Mouse (Mus musculus) telencephalon, adult 2 months (tissue): ENCODE measurements around the gene Ctnnd2.

Source experiments
- DNase-seq: peaks from one replicate; pipeline ENCODE4 v3.0.0-alpha.2; 2011; ENCODE audit warnings: low read depth, low spot score

The Ctnnd2 gene

DNA sequence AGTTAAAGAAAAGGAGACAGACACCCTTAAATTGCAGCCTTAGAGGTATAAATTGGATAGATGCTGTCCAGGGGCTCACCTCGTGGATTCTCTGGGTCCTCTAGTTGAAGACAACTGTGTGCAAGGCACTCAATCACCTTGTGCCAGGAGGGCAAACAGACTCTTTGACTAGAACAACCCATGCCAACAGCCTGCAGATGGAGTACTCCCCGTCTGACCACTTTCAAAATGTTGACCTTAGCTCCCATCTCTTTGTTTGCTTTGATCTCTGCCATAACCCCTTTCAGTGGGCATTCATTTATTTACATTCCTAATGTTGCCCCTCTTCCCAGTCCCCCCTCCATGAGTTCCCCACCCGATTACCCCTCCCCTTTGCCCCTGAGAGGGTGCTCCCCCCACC is 891.3 kb downstream of the Ctnnd2 start:
- DNase-seq: no peak

DNA sequence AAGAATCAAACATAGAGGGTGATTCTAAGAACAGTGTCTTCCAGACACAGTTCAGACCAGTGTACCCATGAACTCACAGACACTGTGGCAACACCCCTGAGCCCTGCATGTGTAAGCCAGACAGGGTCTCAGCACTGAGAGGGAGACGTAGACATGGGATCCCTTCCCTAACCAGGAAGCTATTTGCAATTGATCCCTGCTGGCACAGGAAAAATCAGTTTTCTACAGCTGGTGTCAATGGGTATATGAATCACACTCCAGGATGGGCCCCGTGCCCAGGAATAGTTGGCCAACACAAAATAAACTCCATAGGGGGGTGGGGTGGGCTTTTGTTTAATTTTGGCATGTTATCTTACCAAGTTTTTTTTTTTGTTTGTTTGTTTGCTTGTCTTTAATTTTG is 895.7 kb downstream of the Ctnnd2 start:
- DNase-seq: no peak

DNA sequence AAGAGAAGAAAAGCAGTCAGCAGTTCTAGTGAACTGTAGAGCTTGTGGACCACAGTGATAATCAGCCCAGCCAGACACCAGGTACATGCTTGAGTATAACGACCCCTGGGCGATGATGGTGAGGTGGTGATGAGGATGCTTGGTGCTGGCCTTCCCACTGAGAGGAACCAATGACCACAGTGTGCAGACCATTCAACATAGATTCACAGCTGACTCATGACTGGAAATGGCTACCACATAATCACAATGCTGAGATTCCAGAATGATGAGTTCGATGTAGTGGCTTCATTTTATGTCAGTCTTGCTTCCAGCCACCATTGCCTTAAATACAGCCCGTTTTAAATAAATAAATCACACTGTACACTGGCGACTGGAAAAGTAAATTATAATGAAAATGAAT is 897.9 kb downstream of the Ctnnd2 start:
- DNase-seq: no peak
